Mouse (Mus musculus) left cerebral cortex, postnatal 10 days (tissue): ENCODE results near the gene Ptpn22. TPM values are rescaled to one million over a fixed set of nuclear protein-coding genes. Genes with fewer than 3 reads are reported as not detected.
A peak's percentile ranks its signal among the peaks of the same experiment; 100 is the strongest.

Source experiments
- DNase-seq, 2 experiments: peaks; one replicate each; pipeline ENCODE4 v3.0.0; 2021 to 2022; ENCODE audit warnings: low spot score in 2 of 2, mixed read lengths in 1 of 2; ENCODE audit errors: extremely low spot score in 1 of 2
- intact Hi-C: fragments of 180-260 bp; cut with DNase I; formaldehyde crosslinking; loops from one replicate; pipeline ENCODE4 v1.15.1; 2025
- total RNA-seq, 2 experiments: library from RNA; stranded (reverse); gene quantifications; 2 replicates each; pipeline ENCODE4 v1.2.3; 2021

Ptpn22 gene
- total RNA-seq, 2 experiments from 2014 or later = 0.61 to 1.4 TPM

GRCm38 (mm10) chr3:103853804-103854203, 5.8 kb upstream of the Ptpn22 start:
- intact Hi-C loops = no loop called here
- peak in 1 of 2 experiments; percentile 30 for DNase-seq

GRCm38 (mm10) chr3:103857036-103857805, 2.4 kb upstream of the Ptpn22 start:
- intact Hi-C loops = no loop called here
- no peak for DNase-seq

- intact Hi-C loops = no loop called here
- DNase-seq = no peak
Measured at GRCm38 (mm10) chr3:103857977-103858563, 1.5 kb upstream of the Ptpn22 start.

- peak in 1 of 2 experiments; percentile 33 for DNase-seq
- intact Hi-C loops = no loop called here
Measured at GRCm38 (mm10) chr3:103859851-103860391, 326 bp downstream of the Ptpn22 start.

GRCm38 (mm10) chr3:103862721-103863220, 3.2 kb downstream of the Ptpn22 start:
- intact Hi-C loops = no loop called here
- DNase-seq = no peak

- no peak for DNase-seq
- intact Hi-C loops = no loop called here
Measured at GRCm38 (mm10) chr3:103864200-103864599, 4.6 kb downstream of the Ptpn22 start.

GRCm38 (mm10) chr3:103867424-103867971, 7.9 kb downstream of the Ptpn22 start:
- DNase-seq = no peak

GRCm38 (mm10) chr3:103868008-103868407, 8.4 kb downstream of the Ptpn22 start:
- DNase-seq = no peak
- intact Hi-C loops = no loop called here

More at GRCm38 (mm10) chr3:103867424-103867971, 7.9 kb downstream of the Ptpn22 start:
- intact Hi-C loops = no loop called here

- DNase-seq = no peak
Measured at GRCm38 (mm10) chr3:103872663-103873098, 13.1 kb downstream of the Ptpn22 start.

GRCm38 (mm10) chr3:103874329-103874728, 14.7 kb downstream of the Ptpn22 start:
- DNase-seq = no peak
- intact Hi-C loops = no loop called here

More at GRCm38 (mm10) chr3:103872663-103873098, 13.1 kb downstream of the Ptpn22 start:
- intact Hi-C loops = no loop called here

GRCm38 (mm10) chr3:103885946-103886345, 26.4 kb downstream of the Ptpn22 start:
- intact Hi-C loops = loop anchor here (10.0 kb wide), 1 partner anchor 61 kb away; no protein-coding TSS in a partner anchor
- DNase-seq = no peak

- intact Hi-C loops = loop anchor here (10.0 kb wide), 1 partner anchor 63 kb away; no protein-coding TSS in a partner anchor
- peak; percentile 24 to 38 for DNase-seq
Measured at GRCm38 (mm10) chr3:103887581-103887980, 28.0 kb downstream of the Ptpn22 start.

GRCm38 (mm10) chr3:103893374-103893773, 33.8 kb downstream of the Ptpn22 start:
- intact Hi-C loops = no loop called here
- DNase-seq = no peak

- peak in 1 of 2 experiments; percentile 31 for DNase-seq
- intact Hi-C loops = no loop called here
Measured at GRCm38 (mm10) chr3:103904705-103905104, 45.1 kb downstream of the Ptpn22 start.

GRCm38 (mm10) chr3:103907335-103908030, 47.9 kb downstream of the Ptpn22 start:
- DNase-seq = no peak
- intact Hi-C loops = no loop called here

- no peak for DNase-seq
- intact Hi-C loops = no loop called here
Measured at GRCm38 (mm10) chr3:103908781-103909180, 49.2 kb downstream of the Ptpn22 start.

GRCm38 (mm10) chr3:103913451-103913961, 53.9 kb downstream of the Ptpn22 start:
- no peak for DNase-seq
- intact Hi-C loops = no loop called here

GRCm38 (mm10) chr3:103914010-103914669, 54.5 kb downstream of the Ptpn22 start, which contains the start of gene Rsbn1:
TSS of gene Rsbn1 (plus strand) at chr3:103914120.
- DNase-seq = peak; percentile 98 to 99
- intact Hi-C loops = loop anchor here (2.0 kb wide), 1 partner anchor 55 kb away; the partner anchor contains the start of gene Phtf1
